Mouse (Mus musculus): Measurements from ENCODE around the gene Fam20c. TPM values are rescaled to one million over a fixed set of nuclear protein-coding genes. Genes with fewer than 3 reads are reported as not detected.

The Fam20c gene
- polyA plus RNA-seq, 1 experiment from 2014 or later = 16.7 TPM

DNA sequence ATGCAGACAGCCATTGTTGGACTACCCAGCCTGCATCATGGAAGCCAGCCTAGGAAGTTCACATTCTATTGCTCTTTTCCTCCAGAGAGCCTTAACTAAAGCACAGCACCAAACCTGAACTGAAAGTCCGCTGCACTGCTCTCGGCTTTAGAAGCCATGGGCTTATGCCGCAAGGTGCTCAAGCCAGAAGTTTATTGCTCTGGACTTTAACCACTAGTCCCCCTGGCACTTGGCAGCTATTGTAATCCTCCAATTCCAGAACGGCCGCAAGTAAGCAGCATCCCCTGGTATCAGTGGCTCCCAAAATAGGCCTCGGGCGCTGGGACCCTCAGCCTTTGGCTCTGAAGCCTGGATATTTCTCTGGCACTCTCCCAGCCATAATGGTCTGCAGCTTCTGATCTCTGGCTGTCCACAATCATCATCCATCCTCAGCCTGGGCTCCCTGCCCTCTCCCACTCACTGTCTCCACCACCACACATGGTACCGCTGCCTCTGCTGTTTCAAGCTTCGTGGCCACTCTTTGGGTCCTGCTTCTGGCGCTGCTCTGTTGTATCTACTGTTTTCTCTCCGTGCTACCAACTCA is 20.9 kb upstream of the Fam20c start:
- no peaks in the 10 kb centered on the region for H3K9me3 ChIP-seq (ENCODE audit: control insufficient read depth, low read length)
- DNase-seq (ENCODE audit: low spot score) (no peak), ATAC-seq (ENCODE audit: low read depth) (no peak)
- no peak overlapping the region for H3K4me3 ChIP-seq (ENCODE audit: low read depth, low read length)
- H3K27ac ChIP-seq (replicated peaks; ENCODE audit: low read depth, low read length) = no peak overlapping the region
- no peaks in the 10 kb centered on the region for H3K36me3 ChIP-seq (ENCODE audit: control insufficient read depth, insufficient read depth, low read length)
- H3K4me2 ChIP-seq (ENCODE audit: low read depth, low read length) = no peak overlapping the region
- H3K4me1 ChIP-seq (ENCODE audit: control insufficient read depth, insufficient read depth, low read length) = no peaks in the 10 kb centered on the region
- H3K27me3 ChIP-seq (replicated peaks; ENCODE audit: control insufficient read depth, insufficient read depth, low read length) = no peaks in the 10 kb centered on the region
- no peak overlapping the region for H3K9ac ChIP-seq (ENCODE audit: low read depth, low read length)
- WGBS = 93% methylated on average over 11 of the region's 11 CpGs

DNA sequence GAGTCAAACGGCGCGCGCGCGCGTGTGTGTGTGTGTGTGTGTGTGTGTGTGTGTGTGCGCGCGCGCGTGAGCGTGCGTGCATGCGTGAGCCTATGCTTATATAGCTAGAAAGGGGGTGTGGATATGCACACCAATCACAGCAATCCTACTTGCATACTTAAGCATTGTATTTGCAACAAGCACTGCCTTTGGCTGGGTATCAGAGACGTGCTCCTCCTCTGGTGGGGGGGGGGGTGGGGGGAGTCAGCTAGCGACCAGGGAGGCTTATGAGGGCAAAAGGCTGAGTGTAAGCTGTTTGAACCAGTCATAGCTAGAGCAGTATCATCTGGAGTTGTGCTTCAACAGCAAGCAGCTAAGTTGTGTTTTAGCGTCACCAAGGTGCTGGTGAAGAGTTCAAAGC is 20.3 kb upstream of the Fam20c start:
- H3K4me1 ChIP-seq (ENCODE audit: control insufficient read depth, insufficient read depth, low read length) = no peaks in the 10 kb centered on the region
- H3K27me3 ChIP-seq (replicated peaks; ENCODE audit: control insufficient read depth, insufficient read depth, low read length) = no peaks in the 10 kb centered on the region
- H3K27ac ChIP-seq (replicated peaks; ENCODE audit: low read depth, low read length) = no peak overlapping the region
- no peak overlapping the region for H3K4me2 ChIP-seq (ENCODE audit: low read depth, low read length)
- no peak overlapping the region for H3K9ac ChIP-seq (ENCODE audit: low read depth, low read length)
- DNase-seq (ENCODE audit: low spot score) (no peak), ATAC-seq (ENCODE audit: low read depth) (no peak)
- no peaks in the 10 kb centered on the region for H3K36me3 ChIP-seq (ENCODE audit: control insufficient read depth, insufficient read depth, low read length)
- no peak overlapping the region for H3K4me3 ChIP-seq (ENCODE audit: low read depth, low read length)
- WGBS = 85% methylated on average over 18 of the region's 18 CpGs
- no peaks in the 10 kb centered on the region for H3K9me3 ChIP-seq (ENCODE audit: control insufficient read depth, low read length)

DNA sequence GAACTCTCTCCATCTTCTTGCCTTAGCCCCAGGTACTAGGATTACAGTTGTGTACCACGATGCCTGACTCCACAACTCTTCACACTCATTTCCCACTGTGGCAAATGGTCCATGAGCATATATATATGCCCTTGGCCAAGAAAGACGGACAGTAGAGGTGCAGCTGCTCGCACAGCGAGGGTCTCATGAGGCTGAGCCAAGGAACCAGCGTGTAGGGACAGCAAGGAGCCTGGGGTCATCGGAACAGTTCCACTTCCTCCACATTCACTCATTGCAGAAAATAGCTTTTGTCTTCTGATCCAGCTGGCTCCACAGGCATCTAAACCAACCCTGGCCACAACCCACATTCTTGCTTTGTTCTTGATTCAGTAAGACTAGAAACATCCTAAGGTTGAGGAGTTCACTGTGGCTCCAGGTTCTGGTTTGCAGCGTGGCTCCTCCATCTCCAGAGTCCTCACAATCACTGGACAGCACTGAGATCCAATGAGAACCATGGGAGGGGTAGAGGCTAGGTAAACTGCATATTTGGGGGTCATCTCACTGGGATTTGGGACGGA is 19.0 kb upstream of the Fam20c start:
- H3K4me1 ChIP-seq (ENCODE audit: control insufficient read depth, insufficient read depth, low read length) = no peaks in the 10 kb centered on the region
- DNase-seq (ENCODE audit: low spot score) = no peak
- whole genome bisulfite sequencing = 83% methylated on average over 8 of the region's 8 CpGs
- H3K4me2 ChIP-seq (ENCODE audit: low read depth, low read length) = no peak overlapping the region
- no peak overlapping the region for H3K4me3 ChIP-seq (ENCODE audit: low read depth, low read length)
- no peaks in the 10 kb centered on the region for H3K27me3 ChIP-seq (replicated peaks; ENCODE audit: control insufficient read depth, insufficient read depth, low read length)
- H3K9ac ChIP-seq (ENCODE audit: low read depth, low read length) = no peak overlapping the region
- no peaks in the 10 kb centered on the region for H3K9me3 ChIP-seq (ENCODE audit: control insufficient read depth, low read length)
- ATAC-seq (ENCODE audit: low read depth) = no peak
- no peak overlapping the region for H3K27ac ChIP-seq (replicated peaks; ENCODE audit: low read depth, low read length)
- no peaks in the 10 kb centered on the region for H3K36me3 ChIP-seq (ENCODE audit: control insufficient read depth, insufficient read depth, low read length)

GRCm38 (mm10) chr5:138740150-138740549 is 14.2 kb upstream of the Fam20c start:
- no peak for ATAC-seq (ENCODE audit: low read depth)

DNA sequence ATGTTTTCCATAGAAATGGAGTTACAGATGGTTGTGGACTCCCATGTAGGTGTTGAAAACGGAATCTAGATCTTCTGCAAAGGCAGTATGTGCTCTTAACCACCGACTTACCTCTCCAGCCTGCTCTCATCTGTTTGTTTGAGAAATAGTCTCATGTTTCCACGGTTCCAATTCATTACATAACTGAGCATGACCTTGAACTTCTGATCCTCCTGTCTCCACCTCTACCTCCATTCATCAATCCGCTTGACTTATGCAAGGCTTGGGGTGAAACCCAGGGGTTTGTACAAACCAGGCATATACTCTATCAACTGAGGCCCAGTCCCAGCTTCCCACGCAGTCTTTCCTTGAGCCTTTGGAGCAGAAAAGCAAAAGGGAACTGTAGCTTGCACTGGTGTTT is 12.8 kb upstream of the Fam20c start:
- WGBS = 64% methylated on average over 5 of the region's 5 CpGs
- H3K9ac ChIP-seq (ENCODE audit: low read depth, low read length) = no peak overlapping the region
- ATAC-seq (ENCODE audit: low read depth) (no peak), DNase-seq (ENCODE audit: low spot score) (no peak)
- no peak overlapping the region for H3K27ac ChIP-seq (replicated peaks; ENCODE audit: low read depth, low read length)
- no peak overlapping the region for H3K4me2 ChIP-seq (ENCODE audit: low read depth, low read length)
- H3K27me3 ChIP-seq (replicated peaks; ENCODE audit: control insufficient read depth, insufficient read depth, low read length) = no peaks in the 10 kb centered on the region
- H3K9me3 ChIP-seq (ENCODE audit: control insufficient read depth, low read length) = no peaks in the 10 kb centered on the region
- H3K36me3 ChIP-seq (ENCODE audit: control insufficient read depth, insufficient read depth, low read length) = no peaks in the 10 kb centered on the region
- H3K4me1 ChIP-seq (ENCODE audit: control insufficient read depth, insufficient read depth, low read length) = no peaks in the 10 kb centered on the region
- H3K4me3 ChIP-seq (ENCODE audit: low read depth, low read length) = no peak overlapping the region

More at GRCm38 (mm10) chr5:138740150-138740549, 14.2 kb upstream of the Fam20c start:
- H3K27me3 ChIP-seq (replicated peaks; ENCODE audit: control insufficient read depth, insufficient read depth, low read length) = no peaks in the 10 kb centered on the region
- no peak overlapping the region for H3K4me3 ChIP-seq (ENCODE audit: low read depth, low read length)
- H3K27ac ChIP-seq (replicated peaks; ENCODE audit: low read depth, low read length) = no peak overlapping the region
- H3K9ac ChIP-seq (ENCODE audit: low read depth, low read length) = no peak overlapping the region
- 73% methylated on average over 3 of the region's 3 CpGs for WGBS
- H3K36me3 ChIP-seq (ENCODE audit: control insufficient read depth, insufficient read depth, low read length) = no peaks in the 10 kb centered on the region
- H3K4me1 ChIP-seq (ENCODE audit: control insufficient read depth, insufficient read depth, low read length) = no peaks in the 10 kb centered on the region
- H3K9me3 ChIP-seq (ENCODE audit: control insufficient read depth, low read length) = no peaks in the 10 kb centered on the region
- no peak for DNase-seq (ENCODE audit: low spot score)
- no peak overlapping the region for H3K4me2 ChIP-seq (ENCODE audit: low read depth, low read length)

GRCm38 (mm10) chr5:138742281-138742680 is 12.0 kb upstream of the Fam20c start:
- Histone ChIP-seq H3K27me3 (replicated peaks; ENCODE audit: control insufficient read depth, insufficient read depth, low read length) (no peaks in the 10 kb centered on the region), H3K4me2 (ENCODE audit: low read depth, low read length) (no peak overlapping the region), H3K36me3 (ENCODE audit: control insufficient read depth, insufficient read depth, low read length) (no peaks in the 10 kb centered on the region), H3K4me3 (ENCODE audit: low read depth, low read length) (no peak overlapping the region), H3K4me1 (ENCODE audit: control insufficient read depth, insufficient read depth, low read length) (no peaks in the 10 kb centered on the region), H3K9ac (ENCODE audit: low read depth, low read length) (no peak overlapping the region), H3K27ac (replicated peaks; ENCODE audit: low read depth, low read length) (no peak overlapping the region), H3K9me3 (ENCODE audit: control insufficient read depth, low read length) (no peaks in the 10 kb centered on the region)
- no peak for ATAC-seq (ENCODE audit: low read depth)
- DNase-seq (ENCODE audit: low spot score) = no peak
- WGBS = 62% methylated on average over 5 of the region's 5 CpGs

DNA sequence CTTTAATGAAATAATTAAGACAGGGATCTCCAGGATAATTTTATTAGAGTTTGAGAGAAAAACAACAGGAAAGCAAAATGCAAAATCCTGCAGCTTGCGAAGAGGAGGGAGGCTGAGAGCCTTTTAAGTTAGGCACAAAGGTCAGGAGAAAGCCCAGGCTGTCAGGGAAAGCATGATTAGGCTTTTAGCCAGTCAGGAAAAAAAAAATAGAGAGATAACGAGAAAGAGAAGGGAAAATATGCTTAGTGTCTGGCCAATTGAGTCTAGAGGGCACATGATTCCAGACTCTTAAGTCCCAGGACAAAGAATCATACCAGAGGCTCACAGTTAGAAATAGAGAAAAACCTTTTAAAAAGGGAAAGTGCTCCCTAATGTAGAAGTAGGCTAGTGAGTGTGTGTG is 10.7 kb upstream of the Fam20c start:
- Histone ChIP-seq H3K9ac (ENCODE audit: low read depth, low read length) (no peak overlapping the region), H3K36me3 (ENCODE audit: control insufficient read depth, insufficient read depth, low read length) (no peaks in the 10 kb centered on the region), H3K4me3 (ENCODE audit: low read depth, low read length) (no peak overlapping the region), H3K4me1 (ENCODE audit: control insufficient read depth, insufficient read depth, low read length) (no peaks in the 10 kb centered on the region), H3K27ac (replicated peaks; ENCODE audit: low read depth, low read length) (no peak overlapping the region), H3K9me3 (ENCODE audit: control insufficient read depth, low read length) (no peaks in the 10 kb centered on the region), H3K4me2 (ENCODE audit: low read depth, low read length) (no peak overlapping the region), H3K27me3 (replicated peaks; ENCODE audit: control insufficient read depth, insufficient read depth, low read length) (no peaks in the 10 kb centered on the region)
- WGBS = 44% methylated on average over 2 of the region's 2 CpGs
- no peak for DNase-seq (ENCODE audit: low spot score)
- no peak for ATAC-seq (ENCODE audit: low read depth)

GRCm38 (mm10) chr5:138745378-138746099 is 8.8 kb upstream of the Fam20c start:
- H3K36me3 ChIP-seq (ENCODE audit: control insufficient read depth, insufficient read depth, low read length) = no peaks in the 10 kb centered on the region
- H3K4me3 ChIP-seq (ENCODE audit: low read depth, low read length) = no peak overlapping the region
- no peak overlapping the region for H3K27ac ChIP-seq (replicated peaks; ENCODE audit: low read depth, low read length)
- ATAC-seq (ENCODE audit: low read depth) = no peak
- no peak overlapping the region for H3K9ac ChIP-seq (ENCODE audit: low read depth, low read length)
- H3K27me3 ChIP-seq (replicated peaks; ENCODE audit: control insufficient read depth, insufficient read depth, low read length) = no peaks in the 10 kb centered on the region
- WGBS = 88% methylated on average over 5 of the region's 5 CpGs
- no peaks in the 10 kb centered on the region for H3K9me3 ChIP-seq (ENCODE audit: control insufficient read depth, low read length)
- no peaks in the 10 kb centered on the region for H3K4me1 ChIP-seq (ENCODE audit: control insufficient read depth, insufficient read depth, low read length)
- no peak for DNase-seq (ENCODE audit: low spot score)
- no peak overlapping the region for H3K4me2 ChIP-seq (ENCODE audit: low read depth, low read length)

DNA sequence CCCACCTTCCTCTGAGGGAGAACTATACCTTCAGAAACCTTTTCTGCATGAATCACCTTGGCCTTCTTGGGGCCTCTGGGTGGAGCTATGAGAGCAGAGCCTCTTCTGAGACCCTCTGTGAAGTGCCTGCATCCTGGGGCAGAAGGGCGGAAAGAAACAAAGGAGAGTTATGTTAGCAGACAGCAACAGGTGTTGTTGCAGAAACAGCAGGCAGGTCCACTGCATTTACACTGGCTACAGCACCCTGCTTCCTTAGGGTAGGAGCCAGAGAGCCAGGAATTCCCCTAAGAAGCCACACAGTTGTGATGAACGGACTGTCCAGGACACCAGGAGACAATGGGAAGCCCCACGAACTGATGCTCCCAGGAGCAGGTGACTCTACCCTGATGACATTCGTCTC is 1.0 kb upstream of the Fam20c start:
- 55% methylated on average over 4 of the region's 4 CpGs for WGBS
- DNase-seq (ENCODE audit: low spot score) (no peak), ATAC-seq (ENCODE audit: low read depth) (no peak)
- Histone ChIP-seq H3K4me1 (ENCODE audit: control insufficient read depth, insufficient read depth, low read length) (peaks cover 24% of the 10 kb centered on the region), H3K36me3 (ENCODE audit: control insufficient read depth, insufficient read depth, low read length) (no peaks in the 10 kb centered on the region), H3K9me3 (ENCODE audit: control insufficient read depth, low read length) (no peaks in the 10 kb centered on the region), H3K4me2 (ENCODE audit: low read depth, low read length) (peak overlapping the region; percentile 92), H3K27me3 (replicated peaks; ENCODE audit: control insufficient read depth, insufficient read depth, low read length) (peaks cover 42% of the 10 kb centered on the region), H3K9ac (ENCODE audit: low read depth, low read length) (no peak overlapping the region; the same call in 1 of the 2 replicates), H3K4me3 (ENCODE audit: low read depth, low read length) (no peak overlapping the region), H3K27ac (replicated peaks; ENCODE audit: low read depth, low read length) (peak overlapping the region; percentile 82; the same call in 1 of the 2 replicates)

Measured in embryonic facial prominence, embryonic 14.5 days (tissue).